Mouse (Mus musculus): ENCODE measurements around the gene Eif2b1. TPM values are rescaled to one million over a fixed set of nuclear protein-coding genes. Genes with fewer than 3 reads are reported as not detected.
"Not testable (repeated sequence)": the region's sequence is repeated elsewhere in the genome, so short reads cannot be mapped to it uniquely, and the experiment has no call there.

Eif2b1 gene
- polyA plus RNA-seq, 1 experiment from 2014 or later = 70.3 TPM

GRCm38 (mm10) chr5:124598224-124599174, 19.6 kb upstream of the Eif2b1 start:
- Histone ChIP-seq H3K27ac (replicated peaks) (no peak overlapping the region), H3K4me1 (peaks cover 21% of the 10 kb centered on the region), H3K4me2 (replicated peaks) (peak overlapping the region; percentile 90), H3K27me3 (no peaks in the 10 kb centered on the region), H3K36me3 (peaks cover 32% of the 10 kb centered on the region), H3K9me3 (no peaks in the 10 kb centered on the region), H3K4me3 (peak overlapping the region; percentile 73), H3K9ac (replicated peaks) (peak overlapping the region; percentile 59)
- 6% methylated on average over 30 of the region's 30 CpGs for WGBS
- ATAC-seq (replicated peaks) = peak; percentile 100

GRCm38 (mm10) chr5:124592768-124593167, 13.8 kb upstream of the Eif2b1 start:
- Histone ChIP-seq H3K4me3 (no peak overlapping the region), H3K9me3 (no peaks in the 10 kb centered on the region), H3K27me3 (no peaks in the 10 kb centered on the region), H3K4me2 (replicated peaks) (no peak overlapping the region), H3K27ac (replicated peaks) (no peak overlapping the region), H3K36me3 (peaks cover 75% of the 10 kb centered on the region), H3K9ac (replicated peaks) (no peak overlapping the region), H3K4me1 (no peaks in the 10 kb centered on the region)
- ATAC-seq (replicated peaks) = no peak
- 97% methylated on average over 3 of the region's 3 CpGs for WGBS

- Histone ChIP-seq H3K27me3 (no peaks in the 10 kb centered on the region), H3K9me3 (no peaks in the 10 kb centered on the region), H3K9ac (replicated peaks) (no peak overlapping the region), H3K27ac (replicated peaks) (no peak overlapping the region), H3K4me1 (peaks cover 26% of the 10 kb centered on the region), H3K4me2 (replicated peaks) (no peak overlapping the region), H3K4me3 (no peak overlapping the region), H3K36me3 (peaks cover 44% of the 10 kb centered on the region)
- 94% methylated on average over 5 of the region's 5 CpGs for WGBS
- no peak for ATAC-seq (replicated peaks)
Observed at GRCm38 (mm10) chr5:124582515-124582914, 3.6 kb upstream of the Eif2b1 start.

- WGBS = 96% methylated on average over 7 of the region's 7 CpGs
- H3K4me2 ChIP-seq (replicated peaks) = no peak overlapping the region
- peaks cover 21% of the 10 kb centered on the region for H3K4me1 ChIP-seq
- peaks cover 61% of the 10 kb centered on the region for H3K36me3 ChIP-seq
- no peak overlapping the region for H3K27ac ChIP-seq (replicated peaks)
- H3K9me3 ChIP-seq = no peaks in the 10 kb centered on the region
- H3K27me3 ChIP-seq = no peaks in the 10 kb centered on the region
- H3K4me3 ChIP-seq = no peak overlapping the region
- no peak overlapping the region for H3K9ac ChIP-seq (replicated peaks)
- no peak for ATAC-seq (replicated peaks)
Observed at GRCm38 (mm10) chr5:124575467-124575866, 3.5 kb downstream of the Eif2b1 start.

GRCm38 (mm10) chr5:124571068-124571467, 7.9 kb downstream of the Eif2b1 start:
- H3K27ac ChIP-seq (replicated peaks) = no peak overlapping the region
- ATAC-seq (replicated peaks) = no peak
- no peaks in the 10 kb centered on the region for H3K27me3 ChIP-seq
- H3K4me2 ChIP-seq (replicated peaks) = no peak overlapping the region
- WGBS = 88% methylated on average over 12 of the region's 12 CpGs
- no peak overlapping the region for H3K9ac ChIP-seq (replicated peaks)
- no peaks in the 10 kb centered on the region for H3K4me1 ChIP-seq
- H3K36me3 ChIP-seq = peaks cover 95% of the 10 kb centered on the region
- no peak overlapping the region for H3K4me3 ChIP-seq
- no peaks in the 10 kb centered on the region for H3K9me3 ChIP-seq

GRCm38 (mm10) chr5:124555145-124555544, 23.8 kb downstream of the Eif2b1 start:
- H3K36me3 ChIP-seq = peaks cover 53% of the 10 kb centered on the region
- 75% methylated on average over 1 of the region's 1 CpGs for WGBS

GRCm38 (mm10) chr5:124553607-124554006, 25.3 kb downstream of the Eif2b1 start:
- Histone ChIP-seq H3K4me2 (replicated peaks) (peak overlapping the region; percentile 84), H3K4me1 (peaks cover 17% of the 10 kb centered on the region), H3K9ac (replicated peaks) (0 out of 2 replicates have a peak overlapping the region, but pooled peaks have one; percentile 85), H3K27ac (replicated peaks) (no peak overlapping the region), H3K4me3 (peak overlapping the region; percentile 94), H3K27me3 (no peaks in the 10 kb centered on the region), H3K36me3 (peaks cover 40% of the 10 kb centered on the region), H3K9me3 (no peaks in the 10 kb centered on the region)
- no peak for ATAC-seq (replicated peaks)
- WGBS = 62% methylated on average over 6 of the region's 6 CpGs

More at GRCm38 (mm10) chr5:124555145-124555544, 23.8 kb downstream of the Eif2b1 start:
- Histone ChIP-seq H3K4me3 (no peak overlapping the region), H3K9me3 (no peaks in the 10 kb centered on the region), H3K27ac (replicated peaks) (no peak overlapping the region), H3K27me3 (no peaks in the 10 kb centered on the region), H3K4me2 (replicated peaks) (no peak overlapping the region), H3K4me1 (peaks cover 17% of the 10 kb centered on the region), H3K9ac (replicated peaks) (no peak overlapping the region)
- no peak for ATAC-seq (replicated peaks)

GRCm38 (mm10) chr5:124552558-124553307, 26.2 kb downstream of the Eif2b1 start, which contains the start of gene Ddx55:
Gene Ddx55 (plus strand): TSS chr5:124552864.
- Histone ChIP-seq H3K36me3 (peaks cover 41% of the 10 kb centered on the region), H3K27ac (replicated peaks) (peak within 1 kb of the TSS; percentile 85), H3K4me3 (peak within 1 kb of the TSS; percentile 94), H3K4me2 (replicated peaks) (peak within 1 kb of the TSS; percentile 84), H3K9me3 (no peaks in the 10 kb centered on the region), H3K9ac (replicated peaks) (peak within 1 kb of the TSS; percentile 85), H3K27me3 (no peaks in the 10 kb centered on the region), H3K4me1 (peaks cover 17% of the 10 kb centered on the region)
- under 1% methylated on average over 66 of the region's 66 CpGs for WGBS
- peak; percentile 89 for ATAC-seq (replicated peaks)

- no peaks in the 10 kb centered on the region for H3K27me3 ChIP-seq
- H3K4me3 ChIP-seq = peak overlapping the region; percentile 94
- peaks cover 17% of the 10 kb centered on the region for H3K4me1 ChIP-seq
- H3K27ac ChIP-seq (replicated peaks) = peak overlapping the region; percentile 85
- H3K9ac ChIP-seq (replicated peaks) = peak overlapping the region; percentile 85
- H3K36me3 ChIP-seq = peaks cover 44% of the 10 kb centered on the region
- 5% methylated on average over 9 of the region's 9 CpGs for WGBS
- no peaks in the 10 kb centered on the region for H3K9me3 ChIP-seq
- peak overlapping the region; percentile 84 for H3K4me2 ChIP-seq (replicated peaks)
- ATAC-seq (replicated peaks) = 0 out of 2 replicates have a peak, but pooled peaks have one; percentile 7
Observed at GRCm38 (mm10) chr5:124552094-124552472, 26.8 kb downstream of the Eif2b1 start.

GRCm38 (mm10) chr5:124551349-124552093, 27.4 kb downstream of the Eif2b1 start:
- peak overlapping the region; percentile 85 for H3K9ac ChIP-seq (replicated peaks)
- not testable (repeated sequence) for H3K9me3 ChIP-seq; H3K27me3 ChIP-seq; ATAC-seq (replicated peaks)
- peaks cover 17% of the 10 kb centered on the region for H3K4me1 ChIP-seq
- peak overlapping the region; percentile 94 for H3K4me3 ChIP-seq
- H3K36me3 ChIP-seq = peaks cover 44% of the 10 kb centered on the region
- H3K4me2 ChIP-seq (replicated peaks) = peak overlapping the region; percentile 84
- H3K27ac ChIP-seq (replicated peaks) = peak overlapping the region; percentile 85
- 37% methylated on average over 5 of the region's 5 CpGs for WGBS

GRCm38 (mm10) chr5:124550737-124551136, 28.2 kb downstream of the Eif2b1 start:
- not testable (repeated sequence) for H3K27ac ChIP-seq (replicated peaks); H3K4me3 ChIP-seq; H3K4me2 ChIP-seq (replicated peaks); H3K27me3 ChIP-seq; ATAC-seq (replicated peaks); H3K9ac ChIP-seq (replicated peaks); H3K9me3 ChIP-seq
- peaks cover 44% of the 10 kb centered on the region for H3K36me3 ChIP-seq
- WGBS = 74% methylated on average over 4 of the region's 4 CpGs
- peaks cover 17% of the 10 kb centered on the region for H3K4me1 ChIP-seq

Data from forebrain, embryonic 15.5 days (tissue).